Mouse (Mus musculus): ENCODE data around the gene Ldlrad1.

GRCm38 (mm10) chr4:107213279-107214011 is 4.5 kb downstream of the Ldlrad1 start:
- no peak for TF ChIP-seq CTCF (IDR thresholded peaks at IDR 0.05; ENCODE audit: borderline replicate concordance, extremely low read depth, insufficient read depth, insufficient read length)
- no peak for TF ChIP-seq POLR2A (IDR thresholded peaks at IDR 0.05; ENCODE audit: borderline replicate concordance, extremely low read depth, insufficient read depth, insufficient read length, poor library complexity, severe bottlenecking)
